Mouse (Mus musculus): ENCODE data around the gene Rhno1.
"Not testable (repeated sequence)": the region's sequence is repeated elsewhere in the genome, so short reads cannot be mapped to it uniquely, and the experiment has no call there.

Gene Rhno1

GRCm38 (mm10) chr6:128362381-128363006, at the start of gene Rhno1, which contains the start of gene Foxm1:
TSS of gene Rhno1 (minus strand) at chr6:128362911.
TSS of gene Foxm1 (plus strand) at chr6:128362967.
- peak; percentile 90 for DNase-seq (ENCODE audit: low read depth, low spot score)

DNA sequence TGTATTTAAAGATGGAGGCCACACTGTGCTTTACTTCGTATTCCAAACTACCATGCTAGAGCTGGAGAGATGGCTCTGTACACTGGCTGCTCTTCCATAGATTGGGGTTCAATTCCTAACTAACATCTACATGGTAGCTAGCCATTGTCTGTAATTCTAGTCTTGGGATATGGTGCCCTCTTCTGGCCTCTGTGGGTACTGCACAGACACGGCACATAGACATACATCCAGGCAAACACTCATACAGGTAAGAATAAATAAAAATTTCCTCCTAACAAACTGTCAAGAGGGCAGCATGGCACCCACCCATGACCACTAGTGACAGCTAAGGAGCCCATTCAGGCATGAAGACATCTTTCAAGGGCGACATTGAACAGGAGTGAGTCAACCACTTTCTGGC, 48.4 kb upstream of the Rhno1 start:
- peak; percentile 77 for DNase-seq (ENCODE audit: low read depth, low spot score)

- no peak for DNase-seq (ENCODE audit: low read depth, low spot score)
Observed at GRCm38 (mm10) chr6:128410305-128410704, 47.6 kb upstream of the Rhno1 start.

DNA sequence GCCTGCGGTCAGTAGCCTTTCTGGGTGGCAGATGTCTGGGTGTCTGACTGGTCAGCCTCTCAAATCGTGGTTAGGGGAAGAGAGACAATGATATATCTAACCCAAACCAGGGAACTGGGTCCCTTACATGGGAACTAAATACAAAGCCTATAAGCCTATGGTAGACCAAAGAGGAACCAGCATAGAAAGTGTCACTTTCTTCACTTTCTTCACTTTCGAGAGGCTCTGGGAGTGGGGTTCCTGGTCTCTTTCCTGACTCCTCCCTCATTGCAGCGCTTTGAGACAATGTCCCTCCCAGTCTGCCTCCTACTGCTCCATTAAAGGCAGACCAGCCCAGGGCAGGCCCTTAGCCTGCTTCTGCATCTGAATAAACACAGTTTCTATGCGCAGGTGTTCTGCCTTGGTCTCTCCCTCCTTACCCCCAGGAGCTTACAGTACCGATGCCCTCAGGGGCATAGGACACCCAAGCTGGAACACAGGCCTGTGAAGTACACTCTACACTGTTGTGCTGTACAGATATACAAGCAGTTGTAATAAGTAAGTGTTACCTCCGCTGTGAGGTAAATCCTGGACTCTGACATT, 45.9 kb upstream of the Rhno1 start:
- peak; percentile 66 for DNase-seq (ENCODE audit: low read depth, low spot score)

GRCm38 (mm10) chr6:128404708-128405107, 42.0 kb upstream of the Rhno1 start:
- DNase-seq (ENCODE audit: low read depth, low spot score): no peak

DNA sequence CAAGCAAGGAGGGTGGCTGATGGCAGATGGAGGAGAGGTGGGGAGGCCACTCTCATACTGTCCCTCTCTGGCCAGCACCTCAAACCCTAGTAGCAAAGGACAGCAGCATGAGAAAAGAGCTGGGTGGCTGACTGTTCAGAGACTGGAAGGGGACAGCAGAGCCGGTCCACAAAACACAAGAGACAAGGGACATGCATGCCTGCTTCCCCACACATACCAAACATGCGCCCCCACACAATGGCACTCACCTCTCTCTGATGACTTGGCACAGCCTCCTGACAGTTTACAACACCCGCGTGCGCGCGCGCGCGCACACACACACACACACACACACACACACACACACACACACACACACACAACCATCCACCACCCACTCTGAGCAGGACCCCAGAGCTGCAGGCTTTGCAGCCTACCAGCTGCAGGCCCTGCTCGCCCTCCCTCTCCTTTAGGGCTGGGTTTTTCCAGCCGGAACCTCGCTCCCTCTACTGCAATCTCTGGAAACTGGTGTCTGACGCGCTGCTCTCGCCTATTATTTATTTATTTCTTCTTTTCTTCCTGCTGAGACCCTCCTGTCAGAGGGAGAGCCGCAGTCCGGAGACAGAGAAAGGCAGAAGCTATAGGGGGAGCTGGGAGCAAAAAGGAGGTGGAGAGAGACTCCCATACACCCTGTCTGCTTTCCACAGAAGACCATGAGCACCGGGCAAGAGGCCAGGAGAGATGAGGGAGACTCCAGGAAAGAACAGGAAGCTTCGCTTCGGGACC, 36.9 kb upstream of the Rhno1 start:
- peak; percentile 23 for DNase-seq (ENCODE audit: low read depth, low spot score)

GRCm38 (mm10) chr6:128398996-128399395, 36.3 kb upstream of the Rhno1 start, which contains the start of gene Nrip2:
TSS of gene Nrip2 (plus strand) at chr6:128399296.
- DNase-seq (ENCODE audit: low read depth, low spot score): no peak

DNA sequence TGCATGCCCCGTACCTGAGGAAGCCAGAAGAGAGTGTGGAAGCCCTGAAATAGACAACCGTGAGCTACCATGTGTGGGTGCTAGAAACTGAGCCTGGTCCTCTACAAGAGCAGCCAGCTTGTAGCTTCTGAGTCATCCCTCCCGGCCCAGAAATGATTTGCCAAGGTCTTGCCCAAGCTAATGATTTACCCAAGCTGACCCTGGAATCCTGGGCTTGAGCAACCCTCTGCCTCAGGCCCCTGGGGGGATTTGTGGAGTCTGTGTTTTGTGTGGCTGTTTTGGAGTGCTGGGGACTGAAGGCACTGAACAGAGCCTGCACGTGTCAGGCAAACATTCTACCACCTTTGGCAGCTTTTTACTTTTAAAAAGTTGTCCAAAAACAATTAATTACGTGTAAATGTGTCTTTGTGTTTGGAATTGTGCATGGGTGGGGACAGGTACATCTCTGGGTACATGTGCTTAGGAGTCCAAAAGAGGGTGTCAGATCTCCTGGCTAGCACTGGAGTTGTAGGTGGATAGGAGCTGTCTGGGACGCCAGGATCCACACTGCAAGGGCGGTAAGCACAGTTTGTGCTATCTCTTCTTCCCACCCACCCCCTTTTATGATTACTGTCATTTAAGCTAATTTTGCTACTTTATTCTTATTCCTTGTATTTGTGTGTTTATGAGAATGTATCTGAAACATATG, 35.0 kb upstream of the Rhno1 start:
- DNase-seq (ENCODE audit: low read depth, low spot score): no peak

DNA sequence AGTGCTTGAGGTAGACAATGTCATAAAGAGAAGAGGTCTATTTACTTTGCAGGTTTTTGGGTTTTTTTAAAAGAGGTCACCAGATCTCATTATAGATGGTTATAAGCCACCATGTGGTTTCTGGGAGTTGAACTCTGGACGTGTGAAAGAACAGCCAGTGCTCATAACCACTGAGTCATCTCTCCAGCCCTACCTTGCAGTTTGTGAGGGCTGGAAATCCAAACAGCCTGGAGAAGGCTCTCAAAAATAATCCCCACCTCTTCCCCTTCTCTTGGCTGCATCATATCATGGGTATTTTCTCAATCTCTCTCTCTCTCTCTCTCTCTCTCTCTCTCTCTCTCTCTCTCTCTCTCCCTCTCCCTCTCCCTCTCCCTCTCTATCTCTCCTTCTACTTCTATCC, 28.0 kb upstream of the Rhno1 start:
- DNase-seq (ENCODE audit: low read depth, low spot score): no peak

- DNase-seq (ENCODE audit: low read depth, low spot score): no peak
Observed at GRCm38 (mm10) chr6:128389185-128389584, 26.5 kb upstream of the Rhno1 start.

DNA sequence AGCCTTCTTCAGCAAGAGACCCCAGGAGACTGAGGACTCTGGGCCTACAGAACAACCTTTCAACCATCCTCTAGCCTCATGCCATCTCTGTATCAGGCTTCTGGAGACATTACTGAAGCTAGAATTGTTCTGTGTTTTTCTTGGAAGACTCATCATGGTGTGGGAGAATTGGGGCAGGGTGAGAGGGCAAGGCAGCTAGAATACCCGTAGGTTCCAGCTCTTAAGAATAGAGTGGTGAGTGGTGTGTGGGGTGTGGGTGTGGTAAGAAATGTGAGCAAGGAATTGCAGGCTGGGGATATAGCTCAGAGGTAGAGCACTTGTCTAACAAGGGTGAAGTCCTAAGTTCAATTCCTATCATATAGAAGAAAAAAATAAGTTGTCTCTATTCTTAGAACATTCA, 22.3 kb upstream of the Rhno1 start:
- no peak for DNase-seq (ENCODE audit: low read depth, low spot score)

DNA sequence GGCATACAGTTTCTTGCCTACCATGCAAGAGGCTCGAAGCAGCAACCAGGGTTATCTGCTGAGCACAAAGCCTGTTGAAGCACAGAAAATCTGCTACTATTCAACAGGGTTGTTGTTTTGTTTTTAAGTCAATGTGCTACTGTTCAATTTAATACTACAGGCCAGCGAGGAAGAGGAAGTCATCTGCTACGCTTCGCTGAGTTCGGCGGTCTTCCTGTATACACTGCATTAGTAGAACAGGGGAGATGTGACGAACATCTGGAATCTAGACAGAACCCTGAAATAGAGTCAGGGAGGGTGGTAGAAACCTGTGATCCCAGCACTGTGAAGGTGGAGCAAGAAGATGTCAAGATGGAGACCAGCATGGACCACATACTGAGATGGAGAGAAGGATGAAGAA, 21.0 kb upstream of the Rhno1 start:
- DNase-seq (ENCODE audit: low read depth, low spot score): no peak

DNA sequence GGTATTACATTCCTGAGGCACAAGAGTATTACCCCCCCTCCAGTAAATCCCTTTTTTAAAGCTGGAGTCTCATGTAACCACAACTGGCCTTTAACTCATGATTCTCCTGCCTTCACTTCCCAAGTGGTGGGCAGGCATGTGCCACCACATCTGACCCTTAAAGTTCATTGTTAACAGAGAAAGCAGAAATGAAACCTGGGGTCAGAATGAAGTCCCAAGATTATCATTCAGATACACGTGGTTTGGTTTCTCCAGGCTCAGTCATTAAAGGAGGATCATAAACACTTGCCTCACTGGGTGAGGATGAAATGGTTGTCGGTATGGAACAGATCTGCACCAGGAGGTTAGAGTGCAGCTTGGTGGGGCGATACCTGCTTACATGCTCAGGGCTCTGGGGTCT, 18.5 kb upstream of the Rhno1 start:
- DNase-seq (ENCODE audit: low read depth, low spot score): no peak

DNA sequence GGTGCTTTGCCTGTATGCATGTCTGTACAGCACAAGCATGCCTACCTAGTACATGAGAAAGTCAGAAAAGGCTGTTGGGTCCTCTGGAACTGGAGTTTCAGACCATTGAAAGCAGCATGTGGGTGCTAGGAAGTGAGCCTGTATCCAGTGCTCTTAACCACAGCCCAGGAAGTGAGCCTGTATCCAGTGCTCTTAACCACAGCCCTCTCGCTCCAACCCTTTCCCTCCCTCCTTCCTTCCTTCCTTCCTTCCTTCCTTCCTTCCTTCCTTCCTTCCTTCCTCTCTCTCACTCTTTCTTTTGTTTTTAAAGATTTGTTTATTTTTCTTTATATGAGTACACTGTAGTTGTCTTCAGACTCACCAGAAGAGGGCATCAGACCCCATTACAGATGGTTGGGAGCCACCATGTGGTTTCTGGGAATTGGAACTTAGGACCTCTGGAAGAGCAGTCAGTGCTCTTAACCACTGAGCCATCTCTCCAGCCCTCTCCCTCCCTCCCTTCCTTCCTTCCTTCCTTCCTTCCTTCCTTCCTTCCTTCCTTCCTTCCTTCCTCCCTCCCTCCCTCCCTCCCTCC, 18.0 kb upstream of the Rhno1 start:
- DNase-seq (ENCODE audit: low read depth, low spot score): not testable (repeated sequence)

- DNase-seq (ENCODE audit: low read depth, low spot score): no peak
Observed at GRCm38 (mm10) chr6:128379636-128380035, 16.9 kb upstream of the Rhno1 start.

GRCm38 (mm10) chr6:128376371-128377085, 13.8 kb upstream of the Rhno1 start:
- no peak for DNase-seq (ENCODE audit: low read depth, low spot score)

DNA sequence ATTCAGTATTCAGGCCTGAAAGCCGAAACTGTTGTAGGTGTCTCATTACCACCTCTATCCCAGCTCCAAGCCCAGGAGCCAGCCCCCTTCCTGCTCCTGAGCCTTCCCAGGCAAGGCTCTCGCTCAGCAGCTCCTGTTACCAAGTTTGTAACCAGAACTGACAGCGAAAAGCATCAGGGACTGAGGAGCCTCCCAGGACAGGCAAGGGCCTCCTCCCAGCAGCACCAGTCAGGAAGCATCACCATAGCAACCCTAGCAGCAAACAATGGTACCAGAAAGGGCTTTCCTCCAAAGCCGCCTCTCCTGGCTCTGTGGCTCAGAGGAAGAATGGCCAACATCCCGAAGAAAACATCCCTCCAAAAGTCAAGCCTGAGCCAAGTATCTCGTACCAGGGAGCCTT, 12.5 kb upstream of the Rhno1 start, which contains the start of the genes Tex52 and Gm44596:
Gene Tex52, plus strand, starts transcription at position 265 of the 400 bp plus-strand sequence.
Gene Gm44596, plus strand, starts transcription at position 312 of the 400 bp plus-strand sequence.
- peak; percentile 39 for DNase-seq (ENCODE audit: low read depth, low spot score)

- no peak for DNase-seq (ENCODE audit: low read depth, low spot score)
Observed at GRCm38 (mm10) chr6:128370040-128370439, 7.3 kb upstream of the Rhno1 start.

GRCm38 (mm10) chr6:128366466-128366865, 3.8 kb upstream of the Rhno1 start:
- DNase-seq (ENCODE audit: low read depth, low spot score): no peak

DNA sequence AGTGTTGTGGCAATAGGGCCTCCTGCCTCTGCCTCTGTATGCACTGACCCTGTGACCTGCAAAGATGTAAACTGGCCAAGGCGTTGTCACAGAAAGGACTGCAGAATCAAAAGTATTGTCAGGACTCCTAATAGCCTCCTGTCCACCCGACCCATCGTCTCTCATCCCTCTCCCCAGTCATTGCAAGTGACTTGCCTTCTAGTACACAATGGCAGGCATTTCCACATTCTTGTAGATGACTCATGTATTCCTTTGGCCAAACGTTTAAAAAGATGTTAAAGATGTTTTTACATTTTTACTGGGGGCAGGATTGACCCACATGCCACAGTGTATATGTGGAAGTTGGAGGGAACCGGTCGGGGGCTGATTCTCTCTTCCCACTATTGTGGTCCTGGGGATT, 2.0 kb upstream of the Rhno1 start:
- no peak for DNase-seq (ENCODE audit: low read depth, low spot score)
